Mouse (Mus musculus): ENCODE results near the gene Emp3.

- TF ChIP-seq CTCF (IDR thresholded peaks at IDR 0.05; ENCODE audit: control insufficient read depth, insufficient read depth, low read length) = no peak
- TF ChIP-seq POLR2A (IDR thresholded peaks at IDR 0.05; ENCODE audit: borderline replicate concordance, control insufficient read depth, low read depth, low read length) = no peak
Observed at GRCm38 (mm10) chr7:45917926-45918325, 3.3 kb downstream of the Emp3 start.
